Mouse (Mus musculus): Measurements from ENCODE around the gene Ikbke. TPM values are rescaled to one million over a fixed set of nuclear protein-coding genes. Genes with fewer than 3 reads are reported as not detected.

Gene Ikbke
- polyA plus RNA-seq, 1 experiment = 129 TPM

GRCm38 (mm10) chr1:131236077-131236476 is 43.3 kb downstream of the Ikbke start:
- no peak for TF ChIP-seq POLR2A (IDR thresholded peaks at IDR 0.05; ENCODE audit: control insufficient read depth, extremely low read depth, insufficient read depth, low read length, poor library complexity)
- DNase-seq = no peak
- Histone ChIP-seq H3K4me1 (replicated peaks; ENCODE audit: control insufficient read depth, insufficient read depth, low read length) (no peaks in the 10 kb centered on the region), H3K27me3 (ENCODE audit: control insufficient read depth, insufficient read depth, low read length) (no peaks in the 10 kb centered on the region), H3K27ac (ENCODE audit: control insufficient read depth, insufficient read depth, low read length) (no peak overlapping the region), H3K36me3 (ENCODE audit: control insufficient read depth, insufficient read depth, low read length) (no peaks in the 10 kb centered on the region), H3K4me3 (ENCODE audit: control insufficient read depth, insufficient read depth, low read length) (no peak overlapping the region)
- WGBS = 78% methylated on average over 7 of the region's 7 CpGs

GRCm38 (mm10) chr1:131233527-131233926 is 45.9 kb downstream of the Ikbke start:
- Histone ChIP-seq H3K27ac (ENCODE audit: control insufficient read depth, insufficient read depth, low read length) (no peak overlapping the region), H3K36me3 (ENCODE audit: control insufficient read depth, insufficient read depth, low read length) (no peaks in the 10 kb centered on the region), H3K4me1 (replicated peaks; ENCODE audit: control insufficient read depth, insufficient read depth, low read length) (no peaks in the 10 kb centered on the region), H3K27me3 (ENCODE audit: control insufficient read depth, insufficient read depth, low read length) (no peaks in the 10 kb centered on the region), H3K4me3 (ENCODE audit: control insufficient read depth, insufficient read depth, low read length) (no peak overlapping the region)
- 91% methylated on average over 12 of the region's 12 CpGs for WGBS
- TF ChIP-seq CTCF (IDR thresholded peaks at IDR 0.05; ENCODE audit: borderline replicate concordance, control insufficient read depth, extremely low read depth, insufficient read depth, low read length, poor library complexity) = no peak
- no peak for TF ChIP-seq POLR2A (IDR thresholded peaks at IDR 0.05; ENCODE audit: control insufficient read depth, extremely low read depth, insufficient read depth, low read length, poor library complexity)
- no peak for DNase-seq

- TF ChIP-seq POLR2A (IDR thresholded peaks at IDR 0.05; ENCODE audit: control insufficient read depth, extremely low read depth, insufficient read depth, low read length, poor library complexity) (no peak), CTCF (IDR thresholded peaks at IDR 0.05; ENCODE audit: borderline replicate concordance, control insufficient read depth, extremely low read depth, insufficient read depth, low read length, poor library complexity) (no peak)
- H3K27me3 ChIP-seq (ENCODE audit: control insufficient read depth, insufficient read depth, low read length) = no peaks in the 10 kb centered on the region
- H3K27ac ChIP-seq (ENCODE audit: control insufficient read depth, insufficient read depth, low read length) = no peak overlapping the region
- no peak for DNase-seq
- 70% methylated on average over 5 of the region's 5 CpGs for WGBS
- H3K36me3 ChIP-seq (ENCODE audit: control insufficient read depth, insufficient read depth, low read length) = no peaks in the 10 kb centered on the region
- H3K4me1 ChIP-seq (replicated peaks; ENCODE audit: control insufficient read depth, insufficient read depth, low read length) = no peaks in the 10 kb centered on the region
- H3K4me3 ChIP-seq (ENCODE audit: control insufficient read depth, insufficient read depth, low read length) = no peak overlapping the region
Observed at GRCm38 (mm10) chr1:131228659-131229058, 50.7 kb downstream of the Ikbke start.

- H3K27me3 ChIP-seq (ENCODE audit: control insufficient read depth, insufficient read depth, low read length) = no peaks in the 10 kb centered on the region
- 75% methylated on average over 7 of the region's 7 CpGs for WGBS
- no peaks in the 10 kb centered on the region for H3K36me3 ChIP-seq (ENCODE audit: control insufficient read depth, insufficient read depth, low read length)
- H3K4me3 ChIP-seq (ENCODE audit: control insufficient read depth, insufficient read depth, low read length) = no peak overlapping the region
- no peak for DNase-seq
- no peak for TF ChIP-seq CTCF (IDR thresholded peaks at IDR 0.05; ENCODE audit: borderline replicate concordance, control insufficient read depth, extremely low read depth, insufficient read depth, low read length, poor library complexity)
- TF ChIP-seq POLR2A (IDR thresholded peaks at IDR 0.05; ENCODE audit: control insufficient read depth, extremely low read depth, insufficient read depth, low read length, poor library complexity) = no peak
- no peak overlapping the region for H3K27ac ChIP-seq (ENCODE audit: control insufficient read depth, insufficient read depth, low read length)
- no peaks in the 10 kb centered on the region for H3K4me1 ChIP-seq (replicated peaks; ENCODE audit: control insufficient read depth, insufficient read depth, low read length)
Observed at GRCm38 (mm10) chr1:131228225-131228624, 51.2 kb downstream of the Ikbke start.

GRCm38 (mm10) chr1:131224848-131225471 is 54.4 kb downstream of the Ikbke start:
- no peaks in the 10 kb centered on the region for H3K27me3 ChIP-seq (ENCODE audit: control insufficient read depth, insufficient read depth, low read length)
- H3K36me3 ChIP-seq (ENCODE audit: control insufficient read depth, insufficient read depth, low read length) = no peaks in the 10 kb centered on the region
- H3K4me3 ChIP-seq (ENCODE audit: control insufficient read depth, insufficient read depth, low read length) = no peak overlapping the region
- no peaks in the 10 kb centered on the region for H3K4me1 ChIP-seq (replicated peaks; ENCODE audit: control insufficient read depth, insufficient read depth, low read length)
- no peak for TF ChIP-seq POLR2A (IDR thresholded peaks at IDR 0.05; ENCODE audit: control insufficient read depth, extremely low read depth, insufficient read depth, low read length, poor library complexity)
- TF ChIP-seq CTCF (IDR thresholded peaks at IDR 0.05; ENCODE audit: borderline replicate concordance, control insufficient read depth, extremely low read depth, insufficient read depth, low read length, poor library complexity) = no peak
- 95% methylated on average over 12 of the region's 12 CpGs for WGBS
- no peak for DNase-seq
- H3K27ac ChIP-seq (ENCODE audit: control insufficient read depth, insufficient read depth, low read length) = no peak overlapping the region

GRCm38 (mm10) chr1:131223345-131223744 is 56.1 kb downstream of the Ikbke start:
- no peak overlapping the region for H3K27ac ChIP-seq (ENCODE audit: control insufficient read depth, insufficient read depth, low read length)
- no peak for DNase-seq
- 97% methylated on average over 2 of the region's 2 CpGs for WGBS
- no peak for TF ChIP-seq CTCF (IDR thresholded peaks at IDR 0.05; ENCODE audit: borderline replicate concordance, control insufficient read depth, extremely low read depth, insufficient read depth, low read length, poor library complexity)
- no peak for TF ChIP-seq POLR2A (IDR thresholded peaks at IDR 0.05; ENCODE audit: control insufficient read depth, extremely low read depth, insufficient read depth, low read length, poor library complexity)
- no peaks in the 10 kb centered on the region for H3K27me3 ChIP-seq (ENCODE audit: control insufficient read depth, insufficient read depth, low read length)
- H3K4me1 ChIP-seq (replicated peaks; ENCODE audit: control insufficient read depth, insufficient read depth, low read length) = no peaks in the 10 kb centered on the region
- no peak overlapping the region for H3K4me3 ChIP-seq (ENCODE audit: control insufficient read depth, insufficient read depth, low read length)
- H3K36me3 ChIP-seq (ENCODE audit: control insufficient read depth, insufficient read depth, low read length) = no peaks in the 10 kb centered on the region
